Mouse (Mus musculus): ENCODE results near the gene Pcare. TPM values are rescaled to one million over a fixed set of nuclear protein-coding genes. Genes with fewer than 3 reads are reported as not detected.
"Not testable (repeated sequence)": the region's sequence is repeated elsewhere in the genome, so short reads cannot be mapped to it uniquely, and the experiment has no call there.

The Pcare gene
- polyA plus RNA-seq, 1 experiment from 2014 or later = not detected

DNA sequence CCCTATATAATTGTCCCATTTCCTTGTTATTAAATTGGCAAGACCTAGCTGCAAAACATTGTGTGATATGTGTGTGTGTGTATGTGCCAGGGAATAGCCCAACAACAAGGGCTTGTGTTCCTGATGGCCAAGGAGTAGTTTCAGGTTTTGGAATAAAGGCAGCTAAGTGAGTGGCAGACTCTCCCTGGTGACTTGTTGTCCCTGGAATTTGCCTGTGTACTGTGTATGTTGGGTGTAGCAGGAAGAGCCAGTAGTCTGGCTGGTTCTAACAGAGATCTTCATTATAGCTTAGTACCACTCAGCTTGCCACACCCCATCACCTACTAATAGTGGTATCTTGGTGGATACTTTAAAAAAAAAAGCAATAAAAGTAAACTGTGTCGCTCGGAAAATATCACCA is 27.8 kb upstream of the Pcare start:
- Histone ChIP-seq H3K27ac (ENCODE audit: low read depth, low read length) (no peak overlapping the region), H3K27me3 (replicated peaks; ENCODE audit: control insufficient read depth, insufficient read depth, low read length) (peaks cover 32% of the 10 kb centered on the region), H3K9me3 (ENCODE audit: control insufficient read depth, low read length) (peaks cover 3% of the 10 kb centered on the region; the same call in 1 of the 2 replicates), H3K4me1 (replicated peaks; ENCODE audit: control insufficient read depth, insufficient read depth, low read length) (no peaks in the 10 kb centered on the region), H3K4me2 (no peak overlapping the region), H3K36me3 (ENCODE audit: control insufficient read depth, insufficient read depth, low read length) (no peaks in the 10 kb centered on the region), H3K9ac (ENCODE audit: low read depth, low read length) (no peak overlapping the region), H3K4me3 (ENCODE audit: low read depth, low read length) (no peak overlapping the region)
- no peak for ATAC-seq (replicated peaks; ENCODE audit: low FRiP score)
- 87% methylated on average over 2 of the region's 2 CpGs for WGBS
- no peak for DNase-seq (ENCODE audit: low spot score)

DNA sequence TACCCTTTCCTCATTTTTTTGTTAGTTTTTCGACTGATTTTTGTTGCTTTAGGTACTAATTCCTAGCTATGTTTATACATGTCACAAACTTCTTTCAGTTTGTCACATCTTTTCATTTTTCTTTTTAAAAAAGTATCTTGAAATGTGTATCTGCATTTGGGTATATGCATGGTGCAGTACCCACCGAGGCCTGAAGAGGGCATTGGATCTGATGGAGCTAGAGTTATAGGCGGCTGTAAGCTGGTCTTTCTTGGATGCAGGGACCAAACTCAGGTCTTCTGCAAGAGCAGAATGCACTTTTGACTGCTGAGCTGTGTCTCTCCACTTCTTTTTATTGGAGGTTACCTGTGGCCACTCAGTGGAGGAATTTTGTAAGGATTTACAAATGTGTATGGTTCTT is 26.0 kb upstream of the Pcare start:
- Histone ChIP-seq H3K4me3 (ENCODE audit: low read depth, low read length) (no peak overlapping the region), H3K9ac (ENCODE audit: low read depth, low read length) (no peak overlapping the region), H3K4me1 (replicated peaks; ENCODE audit: control insufficient read depth, insufficient read depth, low read length) (no peaks in the 10 kb centered on the region), H3K9me3 (ENCODE audit: control insufficient read depth, low read length) (peaks cover 3% of the 10 kb centered on the region; the same call in 1 of the 2 replicates), H3K27me3 (replicated peaks; ENCODE audit: control insufficient read depth, insufficient read depth, low read length) (peaks cover 29% of the 10 kb centered on the region), H3K36me3 (ENCODE audit: control insufficient read depth, insufficient read depth, low read length) (no peaks in the 10 kb centered on the region), H3K27ac (ENCODE audit: low read depth, low read length) (no peak overlapping the region), H3K4me2 (no peak overlapping the region)
- WGBS = 54% methylated on average over 3 of the region's 3 CpGs
- ATAC-seq (replicated peaks; ENCODE audit: low FRiP score) (no peak), DNase-seq (ENCODE audit: low spot score) (no peak)

DNA sequence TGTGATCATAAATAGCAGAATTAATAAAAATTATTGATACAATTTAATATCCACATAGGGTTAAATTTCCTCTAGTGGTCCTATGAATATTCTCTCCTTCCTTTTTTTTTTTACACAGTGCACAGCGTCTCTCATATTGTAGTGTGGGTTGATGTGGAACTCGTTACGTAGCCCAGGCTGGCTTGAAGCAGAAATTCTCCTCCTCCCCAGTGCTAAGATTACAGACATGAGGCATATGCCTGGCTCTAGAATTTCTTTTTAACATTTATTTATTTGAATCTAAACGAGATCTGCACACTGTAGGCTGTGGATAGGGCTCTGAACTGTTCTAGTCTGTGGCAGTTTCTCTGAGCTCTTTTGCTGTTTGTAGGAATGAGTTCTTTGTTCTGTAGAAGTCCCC is 22.6 kb upstream of the Pcare start:
- no peaks in the 10 kb centered on the region for H3K4me1 ChIP-seq (replicated peaks; ENCODE audit: control insufficient read depth, insufficient read depth, low read length)
- no peaks in the 10 kb centered on the region for H3K27me3 ChIP-seq (replicated peaks; ENCODE audit: control insufficient read depth, insufficient read depth, low read length)
- WGBS = 79% methylated on average over 4 of the region's 4 CpGs
- ATAC-seq (replicated peaks; ENCODE audit: low FRiP score) (no peak), DNase-seq (ENCODE audit: low spot score) (no peak)
- no peak overlapping the region for H3K27ac ChIP-seq (ENCODE audit: low read depth, low read length)
- no peak overlapping the region for H3K9ac ChIP-seq (ENCODE audit: low read depth, low read length)
- peaks cover 3% of the 10 kb centered on the region; the same call in 1 of the 2 replicates for H3K9me3 ChIP-seq (ENCODE audit: control insufficient read depth, low read length)
- no peak overlapping the region for H3K4me3 ChIP-seq (ENCODE audit: low read depth, low read length)
- H3K36me3 ChIP-seq (ENCODE audit: control insufficient read depth, insufficient read depth, low read length) = no peaks in the 10 kb centered on the region
- no peak overlapping the region for H3K4me2 ChIP-seq

DNA sequence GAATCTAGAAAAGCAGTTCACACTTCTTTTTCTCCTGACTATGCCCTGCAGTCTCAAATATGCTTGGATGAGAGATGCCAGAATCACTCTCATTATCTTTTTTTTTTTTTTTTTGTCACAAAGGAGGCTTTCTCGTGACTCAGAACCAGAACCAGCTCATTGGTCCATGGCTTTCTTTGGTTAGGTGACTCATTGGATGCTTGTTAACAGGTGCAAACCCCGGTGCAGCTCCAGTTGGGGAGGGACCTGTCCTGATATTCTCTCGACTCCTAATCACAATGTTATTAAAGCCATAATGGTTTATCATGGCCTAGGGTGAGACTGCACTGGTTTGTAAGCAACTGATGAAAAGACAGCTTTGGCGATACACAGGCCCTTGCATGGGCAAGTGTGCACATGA is 21.5 kb upstream of the Pcare start:
- 73% methylated on average over 4 of the region's 4 CpGs for WGBS

DNA sequence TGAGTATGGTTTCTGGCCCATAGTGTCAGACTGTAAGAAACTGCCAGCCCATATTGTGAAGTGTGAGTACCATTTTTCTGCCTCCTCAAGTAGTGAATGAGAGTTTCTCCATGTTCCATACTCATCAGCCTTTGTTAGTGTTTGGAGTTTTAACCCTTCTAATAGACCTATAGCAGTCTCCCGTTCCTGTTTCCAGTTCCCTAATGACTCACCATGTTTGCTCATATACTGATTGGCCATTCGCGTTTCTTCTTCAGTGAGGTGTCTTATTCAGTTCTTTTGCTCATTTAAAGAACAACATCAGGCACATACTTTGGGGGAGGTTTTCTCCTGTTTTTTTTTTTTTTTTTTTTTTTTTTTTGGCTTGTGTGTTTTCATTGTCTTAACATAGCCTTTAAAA is 18.0 kb upstream of the Pcare start:
- Histone ChIP-seq H3K4me2 (no peak overlapping the region), H3K27me3 (replicated peaks; ENCODE audit: control insufficient read depth, insufficient read depth, low read length) (no peaks in the 10 kb centered on the region), H3K4me3 (ENCODE audit: low read depth, low read length) (no peak overlapping the region), H3K27ac (ENCODE audit: low read depth, low read length) (no peak overlapping the region), H3K36me3 (ENCODE audit: control insufficient read depth, insufficient read depth, low read length) (no peaks in the 10 kb centered on the region), H3K9ac (ENCODE audit: low read depth, low read length) (no peak overlapping the region), H3K9me3 (ENCODE audit: control insufficient read depth, low read length) (no peaks in the 10 kb centered on the region), H3K4me1 (replicated peaks; ENCODE audit: control insufficient read depth, insufficient read depth, low read length) (no peaks in the 10 kb centered on the region)
- DNase-seq (ENCODE audit: low spot score) = no peak
- ATAC-seq (replicated peaks; ENCODE audit: low FRiP score) = no peak
- WGBS = 88% methylated on average over 3 of the region's 3 CpGs

More for the DNA sequence above, 21.5 kb upstream of the Pcare start:
- no peak overlapping the region for H3K9ac ChIP-seq (ENCODE audit: low read depth, low read length)
- H3K9me3 ChIP-seq (ENCODE audit: control insufficient read depth, low read length) = peaks cover 3% of the 10 kb centered on the region; the same call in 1 of the 2 replicates
- H3K36me3 ChIP-seq (ENCODE audit: control insufficient read depth, insufficient read depth, low read length) = no peaks in the 10 kb centered on the region
- ATAC-seq (replicated peaks; ENCODE audit: low FRiP score) (no peak), DNase-seq (ENCODE audit: low spot score) (no peak)
- no peak overlapping the region for H3K4me3 ChIP-seq (ENCODE audit: low read depth, low read length)
- no peaks in the 10 kb centered on the region for H3K27me3 ChIP-seq (replicated peaks; ENCODE audit: control insufficient read depth, insufficient read depth, low read length)
- no peak overlapping the region for H3K27ac ChIP-seq (ENCODE audit: low read depth, low read length)
- H3K4me2 ChIP-seq = no peak overlapping the region
- no peaks in the 10 kb centered on the region for H3K4me1 ChIP-seq (replicated peaks; ENCODE audit: control insufficient read depth, insufficient read depth, low read length)

DNA sequence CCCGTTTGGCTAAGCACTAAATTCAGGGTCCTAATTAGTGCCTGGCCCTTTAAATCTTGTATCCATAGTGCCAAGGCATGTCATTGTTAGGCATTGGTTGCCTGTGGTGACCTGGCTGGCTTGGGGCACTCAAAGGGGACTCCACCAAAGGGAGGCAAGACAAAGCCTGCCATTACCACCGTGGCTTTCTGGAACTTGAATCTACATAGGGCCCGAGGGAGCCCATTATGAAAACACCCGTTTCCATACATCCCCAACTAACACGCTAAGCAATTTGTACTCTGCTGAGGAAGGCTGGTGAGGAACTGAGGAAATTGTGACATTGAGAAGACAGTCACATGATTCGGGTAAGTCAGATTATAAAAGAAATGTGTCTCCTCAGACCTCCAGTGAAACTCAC is 16.9 kb upstream of the Pcare start:
- no peaks in the 10 kb centered on the region for H3K27me3 ChIP-seq (replicated peaks; ENCODE audit: control insufficient read depth, insufficient read depth, low read length)
- WGBS = 66% methylated on average over 6 of the region's 6 CpGs
- no peak for DNase-seq (ENCODE audit: low spot score)

DNA sequence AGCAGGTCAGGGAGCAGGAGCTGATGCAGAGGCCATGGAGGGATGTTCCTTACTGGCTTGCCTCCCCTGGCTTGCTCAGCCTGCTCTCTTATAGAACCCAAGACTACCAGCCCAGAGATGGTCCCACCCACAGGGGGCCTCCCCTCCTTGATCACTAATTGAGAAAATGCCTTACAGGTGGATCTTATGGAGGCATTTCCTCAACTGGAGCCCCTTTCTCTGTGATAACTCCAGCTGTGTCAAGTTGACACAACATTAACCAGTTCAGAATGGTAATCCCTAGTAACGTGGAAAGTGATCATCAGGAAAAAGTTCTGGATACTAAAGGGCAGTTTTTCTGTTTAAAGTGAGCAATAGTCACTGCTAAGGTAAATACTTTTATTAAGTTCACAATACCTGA is 15.5 kb upstream of the Pcare start, which contains the start of gene Clip4:
Gene Clip4 (plus strand): TSS at position 301 of the 400 bp plus-strand sequence.
- 58% methylated on average over 1 of the region's 1 CpGs for WGBS
- H3K4me3 ChIP-seq (ENCODE audit: low read depth, low read length); H3K4me2 ChIP-seq; DNase-seq (ENCODE audit: low spot score); ATAC-seq (replicated peaks; ENCODE audit: low FRiP score); H3K36me3 ChIP-seq (ENCODE audit: control insufficient read depth, insufficient read depth, low read length); H3K9ac ChIP-seq (ENCODE audit: low read depth, low read length); H3K4me1 ChIP-seq (replicated peaks; ENCODE audit: control insufficient read depth, insufficient read depth, low read length); H3K27ac ChIP-seq (ENCODE audit: low read depth, low read length); H3K9me3 ChIP-seq (ENCODE audit: control insufficient read depth, low read length); H3K27me3 ChIP-seq (replicated peaks; ENCODE audit: control insufficient read depth, insufficient read depth, low read length): not testable (repeated sequence)

More for the DNA sequence above, 16.9 kb upstream of the Pcare start:
- Histone ChIP-seq H3K9ac (ENCODE audit: low read depth, low read length) (no peak overlapping the region), H3K4me3 (ENCODE audit: low read depth, low read length) (no peak overlapping the region), H3K4me2 (no peak overlapping the region), H3K27ac (ENCODE audit: low read depth, low read length) (no peak overlapping the region), H3K36me3 (ENCODE audit: control insufficient read depth, insufficient read depth, low read length) (no peaks in the 10 kb centered on the region), H3K4me1 (replicated peaks; ENCODE audit: control insufficient read depth, insufficient read depth, low read length) (no peaks in the 10 kb centered on the region), H3K9me3 (ENCODE audit: control insufficient read depth, low read length) (no peaks in the 10 kb centered on the region)
- no peak for ATAC-seq (replicated peaks; ENCODE audit: low FRiP score)

DNA sequence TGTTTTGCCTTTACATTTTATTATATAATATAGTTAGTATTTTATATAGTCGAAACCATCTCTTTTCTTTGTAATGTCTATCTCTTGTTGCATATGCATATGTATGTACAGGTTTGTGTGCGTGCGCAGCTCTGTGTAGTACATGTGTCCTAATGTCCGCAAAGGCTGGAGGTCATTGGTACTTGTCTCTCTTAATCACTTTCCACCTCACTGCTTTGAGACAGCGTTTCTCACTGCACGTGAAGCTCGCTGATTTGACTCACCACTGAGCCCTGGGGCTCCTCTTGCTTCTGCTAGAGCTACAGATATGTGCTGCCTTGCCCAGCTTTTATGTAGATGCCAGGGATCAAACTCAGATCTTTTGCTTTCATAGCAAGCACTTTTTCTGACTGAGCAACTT is 7.8 kb upstream of the Pcare start:
- ATAC-seq (replicated peaks; ENCODE audit: low FRiP score) (no peak), DNase-seq (ENCODE audit: low spot score) (no peak)
- Histone ChIP-seq H3K4me3 (ENCODE audit: low read depth, low read length) (no peak overlapping the region), H3K9ac (ENCODE audit: low read depth, low read length) (no peak overlapping the region), H3K9me3 (ENCODE audit: control insufficient read depth, low read length) (no peaks in the 10 kb centered on the region), H3K36me3 (ENCODE audit: control insufficient read depth, insufficient read depth, low read length) (no peaks in the 10 kb centered on the region), H3K27ac (ENCODE audit: low read depth, low read length) (no peak overlapping the region), H3K27me3 (replicated peaks; ENCODE audit: control insufficient read depth, insufficient read depth, low read length) (no peaks in the 10 kb centered on the region), H3K4me2 (no peak overlapping the region), H3K4me1 (replicated peaks; ENCODE audit: control insufficient read depth, insufficient read depth, low read length) (no peaks in the 10 kb centered on the region)
- 82% methylated on average over 7 of the region's 7 CpGs for WGBS

DNA sequence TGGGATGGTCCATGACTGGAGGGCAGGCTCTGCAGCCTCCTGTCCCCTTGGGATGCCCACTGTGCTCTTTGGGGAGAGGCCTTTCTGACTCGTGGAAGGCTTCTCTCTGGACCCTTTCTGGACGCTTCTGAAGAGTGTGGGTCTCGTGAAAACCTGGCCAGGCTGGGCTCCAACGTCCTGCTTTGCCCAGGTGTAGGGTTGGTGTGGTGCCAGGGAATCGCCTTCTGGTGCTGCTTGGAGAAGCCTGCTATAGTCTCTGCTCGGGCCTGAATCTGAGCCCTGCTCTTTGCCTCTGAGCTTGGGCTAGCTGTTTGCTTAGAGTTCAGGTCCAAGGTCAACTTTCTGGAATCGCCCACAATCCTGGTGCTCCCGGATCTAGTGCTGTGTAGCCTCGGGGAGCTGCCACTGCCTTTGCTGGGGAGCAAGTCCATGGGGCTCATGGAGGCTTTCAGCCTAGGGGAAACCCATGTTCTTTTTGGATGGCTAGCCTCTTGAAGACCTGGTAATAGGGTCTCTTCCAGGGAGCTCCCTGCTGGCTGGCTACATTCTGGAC is 3.0 kb downstream of the Pcare start:
- no peaks in the 10 kb centered on the region for H3K4me1 ChIP-seq (replicated peaks; ENCODE audit: control insufficient read depth, insufficient read depth, low read length)
- no peak overlapping the region for H3K4me3 ChIP-seq (ENCODE audit: low read depth, low read length)
- WGBS = 67% methylated on average over 9 of the region's 9 CpGs
- no peak overlapping the region for H3K9ac ChIP-seq (ENCODE audit: low read depth, low read length)
- no peaks in the 10 kb centered on the region for H3K36me3 ChIP-seq (ENCODE audit: control insufficient read depth, insufficient read depth, low read length)
- H3K27ac ChIP-seq (ENCODE audit: low read depth, low read length) = no peak overlapping the region
- H3K27me3 ChIP-seq (replicated peaks; ENCODE audit: control insufficient read depth, insufficient read depth, low read length) = no peaks in the 10 kb centered on the region
- H3K9me3 ChIP-seq (ENCODE audit: control insufficient read depth, low read length) = no peaks in the 10 kb centered on the region
- ATAC-seq (replicated peaks; ENCODE audit: low FRiP score) (no peak), DNase-seq (ENCODE audit: low spot score) (no peak)
- H3K4me2 ChIP-seq = no peak overlapping the region

Measured in liver, embryonic 11.5 days (tissue).